Mouse (Mus musculus) spleen, postnatal 4 days (tissue): Measurements from ENCODE around the gene Bex4.

ENCODE experiments used
- DNase-seq, 2 experiments: peaks; one replicate each; pipeline ENCODE4 v3.0.0; 2022; ENCODE audit warnings: low spot score in 2 of 2

The Bex4 gene

DNA sequence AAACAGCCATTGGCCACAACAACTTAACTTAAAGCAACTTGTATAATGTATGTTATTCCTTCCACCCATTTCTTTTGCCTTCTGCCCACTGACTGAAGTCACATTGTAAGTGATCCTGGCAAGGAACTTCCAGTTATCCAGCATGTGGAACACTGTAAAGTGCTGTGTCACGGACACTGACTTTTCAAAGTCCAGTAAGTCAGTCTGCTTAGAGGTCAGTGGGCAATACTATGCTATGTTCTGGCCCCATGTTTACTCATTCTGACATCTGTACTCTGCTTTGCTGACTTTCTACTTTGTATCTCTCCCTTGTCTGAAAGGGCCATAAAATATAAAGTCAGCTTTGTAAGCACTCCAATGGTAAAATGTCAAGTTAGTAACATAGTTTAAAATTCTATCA is 44.3 kb downstream of the Bex4 start:
- DNase-seq, result no peak
